Mouse (Mus musculus): Measurements from ENCODE around the gene Sema6d.

DNA sequence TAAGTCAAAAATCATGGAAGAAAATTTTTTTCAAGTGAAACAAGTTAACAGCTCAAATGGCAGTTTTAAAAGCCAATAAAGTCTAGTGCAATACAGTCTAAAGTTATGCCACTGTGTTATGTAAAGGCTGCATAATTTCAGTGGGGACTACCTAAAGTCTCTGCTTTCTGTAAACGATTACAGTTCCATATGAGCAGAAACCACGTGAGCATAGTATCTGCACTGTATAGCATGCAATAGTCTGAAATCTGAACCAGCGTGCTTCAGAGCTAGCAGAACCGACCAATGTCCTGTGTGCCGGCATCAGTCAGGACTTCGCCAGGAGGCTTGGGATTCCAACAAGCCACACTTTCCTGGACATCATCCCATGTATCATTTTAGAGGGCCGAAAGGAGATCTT is 538.9 kb downstream of the Sema6d start:
- TF ChIP-seq GATA1 (IDR thresholded peaks at IDR 0.05; ENCODE audit: low read length) (no peak), TAL1 (IDR thresholded peaks at IDR 0.05; ENCODE audit: low read length) (no peak)

Measured in erythroblast, embryonic 14.5 days (primary cell).